Mouse (Mus musculus) Patski (cell line): Measurements from ENCODE around the gene Tnfrsf18. TPM values are rescaled to one million over a fixed set of nuclear protein-coding genes. Genes with fewer than 3 reads are reported as not detected.
A peak's percentile ranks its signal among the peaks of the same experiment; 100 is the strongest.

Experiments used
- ATAC-seq: fragments of 100-300 bp; one replicate; pipeline ENCODE4 v1.8.0; 2021
- CTCF ChIA-PET: fragments of 350-600 bp; sonication (Branson Sonifier 250); formaldehyde crosslinking; loops from one replicate; lab custom pipeline; 2022; ENCODE audit warnings: inconsistent platforms; lab: Charles Lee
- POLR2A ChIA-PET: fragments of 350-600 bp; sonication (Branson Sonifier 250); formaldehyde crosslinking; loops from one replicate; lab custom pipeline; 2022; ENCODE audit warnings: antibody characterized with exemption, inconsistent platforms; lab: Charles Lee
- DNase-seq: peaks from one replicate; pipeline ENCODE4 v3.0.0-alpha.2; 2011; ENCODE audit warnings: low read depth, low spot score
- H3K27me3 ChIP-seq: fragments of 371-371 bp; one replicate; pipeline ENCODE4 v1.5.1; 2021
- CTCF ChIP-seq: fragments of 100-300 bp; IDR thresholded peaks from one replicate; pipeline ENCODE4 v1.5.1; 2021
- in situ Hi-C: fragments of 300-500 bp; cut with MboI; formaldehyde crosslinking; loops from 3 replicates; pipeline ENCODE4 v1.11.1; 2018; ENCODE audit warnings: low pct_unique_long_range_greater_than_20kb, mixed read lengths
- polyA plus RNA-seq: library from polyadenylated mRNA; unstranded; gene quantifications from one replicate; pipeline ENCODE4 v1.2.3, GENCODE M21; 2021

The Tnfrsf18 gene
- polyA plus RNA-seq, 1 experiment from 2014 or later = 1.0 TPM

DNA sequence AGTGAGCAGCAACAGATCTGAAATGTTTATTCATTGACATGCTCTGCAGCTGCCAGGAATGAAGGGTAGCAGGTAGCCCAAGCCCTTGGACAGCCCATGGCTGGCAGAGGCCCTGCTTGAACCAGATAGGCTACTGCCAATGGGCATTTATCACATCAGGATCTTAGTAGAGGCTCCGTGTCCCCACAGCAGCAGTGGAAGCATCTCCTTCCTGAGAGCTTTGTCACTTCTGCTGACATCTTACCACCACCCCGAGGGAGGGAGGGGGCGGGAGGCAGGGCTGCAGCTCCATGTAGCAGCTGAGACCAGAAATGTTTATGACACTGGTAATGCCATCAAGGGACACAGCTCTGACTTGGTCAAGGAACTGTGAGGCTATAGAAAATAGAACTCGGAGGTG, 6.9 kb downstream of the Tnfrsf18 start:
- TF ChIP-seq CTCF = no peak
- in situ Hi-C loops = no loop called here
- ATAC-seq (no peak), DNase-seq (no peak)
- H3K27me3 ChIP-seq = no peaks in the 10 kb centered on the region
- ChIA-PET CTCF (interaction anchor here (1.0 to 1.5 kb wide), 4 partner anchors 11 to 94 kb away, joined by 3 to 5 read pairs (median 4); no protein-coding TSS in a partner anchor), POLR2A (no interaction called here)

DNA sequence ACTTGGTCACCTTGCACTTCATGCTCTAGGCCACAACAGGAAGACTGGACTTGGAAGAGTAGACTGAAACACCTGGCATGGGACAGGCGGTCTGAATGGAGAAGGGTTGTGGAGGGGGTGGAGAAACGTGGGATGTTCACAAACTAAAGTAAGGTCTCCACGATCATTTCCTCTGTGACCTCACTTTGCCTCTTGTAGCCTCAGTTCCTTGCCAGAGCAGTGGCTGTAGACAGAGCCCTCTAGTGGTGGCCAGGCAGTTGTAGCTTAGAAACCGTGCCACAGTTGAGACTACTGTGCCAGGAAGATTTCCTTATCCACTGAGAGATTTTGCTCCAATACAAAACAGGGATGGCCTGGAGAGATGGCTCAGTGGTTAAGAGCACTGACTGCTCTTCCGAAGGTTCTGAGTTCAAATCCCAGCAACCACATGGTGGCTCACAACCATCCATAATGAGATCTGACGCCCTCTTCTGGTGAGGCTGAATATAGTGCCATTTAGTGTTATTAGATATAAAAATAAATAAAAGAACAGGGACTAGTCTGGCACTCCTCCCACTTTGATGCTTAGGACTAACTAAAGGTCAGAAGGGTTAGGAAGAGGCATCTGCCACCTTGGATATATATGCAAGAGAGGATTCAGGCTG, 7.6 kb downstream of the Tnfrsf18 start:
- H3K27me3 ChIP-seq = no peaks in the 10 kb centered on the region
- TF ChIP-seq CTCF = peak; percentile 68
- ATAC-seq (no peak), DNase-seq (no peak)
- CTCF ChIA-PET = interaction anchor here (1.3 kb wide), 1 partner anchor 39 kb away, joined by 3 read pairs; no protein-coding TSS in a partner anchor
- in situ Hi-C loops = no loop called here
- POLR2A ChIA-PET = no interaction called here

GRCm38 (mm10) chr4:156034301-156034700, 8.3 kb downstream of the Tnfrsf18 start:
- ChIA-PET POLR2A (no interaction called here), CTCF (no interaction called here)
- DNase-seq = no peak
- in situ Hi-C loops = no loop called here
- TF ChIP-seq CTCF = no peak
- ATAC-seq = no peak
- H3K27me3 ChIP-seq = no peaks in the 10 kb centered on the region

- DNase-seq = no peak
- in situ Hi-C loops = no loop called here
- H3K27me3 ChIP-seq = no peaks in the 10 kb centered on the region
- POLR2A ChIA-PET = no interaction called here
- no peak for TF ChIP-seq CTCF
- CTCF ChIA-PET = no interaction called here
- no peak for ATAC-seq
Measured at GRCm38 (mm10) chr4:156034901-156035300, 8.9 kb downstream of the Tnfrsf18 start.

DNA sequence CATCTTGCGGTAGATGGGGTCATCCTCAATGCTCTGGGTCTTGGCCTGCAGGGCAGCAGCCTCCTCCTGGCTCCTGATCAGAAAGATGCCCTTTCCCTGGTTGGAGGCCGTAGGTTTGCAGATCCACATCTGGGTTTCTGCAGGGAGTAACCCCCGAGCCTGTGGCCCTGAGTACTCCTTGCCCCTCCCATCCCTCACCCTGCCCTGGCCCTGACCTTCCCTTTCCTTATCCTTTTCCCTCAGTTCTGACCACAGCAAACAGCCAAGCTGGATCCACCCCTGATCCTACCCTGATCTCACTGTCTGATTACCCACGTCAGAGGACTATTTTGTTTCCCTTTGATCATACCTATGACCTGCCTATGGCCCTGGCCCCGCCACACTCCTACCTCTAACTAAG, 18.8 kb downstream of the Tnfrsf18 start:
- no peak for ATAC-seq
- DNase-seq = no peak
- POLR2A ChIA-PET = no interaction called here
- TF ChIP-seq CTCF = no peak
- CTCF ChIA-PET = no interaction called here
- no peaks in the 10 kb centered on the region for H3K27me3 ChIP-seq
- in situ Hi-C loops = no loop called here

DNA sequence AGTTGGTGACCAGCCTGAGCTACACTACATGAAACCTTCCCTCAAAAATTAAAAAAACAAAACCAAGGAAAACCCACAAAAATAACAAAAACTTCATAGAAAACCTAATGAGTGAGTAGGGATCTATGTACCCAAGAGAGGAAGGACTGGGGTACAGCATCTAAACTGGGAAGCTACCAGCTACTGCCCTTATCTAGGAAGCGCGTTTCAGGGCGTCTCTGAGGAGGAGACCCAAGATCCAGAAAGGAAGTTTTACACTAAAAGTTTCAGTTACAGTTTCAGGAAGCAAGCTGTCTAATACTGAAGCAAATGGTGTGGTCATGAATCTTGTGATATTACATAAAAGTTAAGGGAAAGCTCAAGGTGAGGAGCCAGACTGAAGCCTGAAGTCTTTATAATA, 23.8 kb downstream of the Tnfrsf18 start:
- ATAC-seq (no peak), DNase-seq (no peak)
- TF ChIP-seq CTCF = no peak
- ChIA-PET POLR2A (no interaction called here), CTCF (interaction anchor here (1.0 to 1.3 kb wide), 2 partner anchors 8 to 17 kb away, joined by 3 to 4 read pairs; no protein-coding TSS in a partner anchor)
- no peaks in the 10 kb centered on the region for H3K27me3 ChIP-seq
- in situ Hi-C loops = no loop called here

GRCm38 (mm10) chr4:156050391-156050980, 24.5 kb downstream of the Tnfrsf18 start:
- no peaks in the 10 kb centered on the region for H3K27me3 ChIP-seq
- POLR2A ChIA-PET = interaction anchor here (0.6 kb wide), 1 partner anchor 60 kb away, joined by 5 read pairs; no protein-coding TSS in a partner anchor
- ATAC-seq (no peak), DNase-seq (no peak)
- CTCF ChIA-PET = no interaction called here
- TF ChIP-seq CTCF = no peak
- in situ Hi-C loops = no loop called here

DNA sequence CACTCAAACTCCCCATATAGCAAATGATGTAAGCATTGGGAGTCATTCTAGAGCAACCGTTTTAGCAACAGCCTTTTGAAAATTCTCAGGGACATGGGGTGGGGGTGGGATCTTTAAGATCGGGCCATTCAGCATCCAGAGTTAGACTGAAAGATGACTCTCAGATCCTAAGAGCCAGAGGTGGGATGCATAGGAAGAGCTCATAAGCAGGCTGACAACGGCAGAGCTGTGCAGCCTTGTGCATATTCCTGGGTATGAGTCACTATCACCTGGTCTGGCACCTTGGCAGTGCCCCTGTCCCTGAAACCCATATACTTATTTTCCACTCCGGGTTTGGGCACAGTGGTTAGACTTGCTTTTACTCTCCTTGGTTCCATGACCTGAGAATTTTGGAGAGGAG, 27.1 kb downstream of the Tnfrsf18 start:
- in situ Hi-C loops = no loop called here
- no peak for ATAC-seq
- TF ChIP-seq CTCF = no peak
- ChIA-PET CTCF (no interaction called here), POLR2A (interaction anchor here (0.6 kb wide), 1 partner anchor 56 kb away, joined by 4 read pairs; the partner anchor contains the start of gene 9430015G10Rik)
- H3K27me3 ChIP-seq = no peaks in the 10 kb centered on the region
- DNase-seq = no peak

DNA sequence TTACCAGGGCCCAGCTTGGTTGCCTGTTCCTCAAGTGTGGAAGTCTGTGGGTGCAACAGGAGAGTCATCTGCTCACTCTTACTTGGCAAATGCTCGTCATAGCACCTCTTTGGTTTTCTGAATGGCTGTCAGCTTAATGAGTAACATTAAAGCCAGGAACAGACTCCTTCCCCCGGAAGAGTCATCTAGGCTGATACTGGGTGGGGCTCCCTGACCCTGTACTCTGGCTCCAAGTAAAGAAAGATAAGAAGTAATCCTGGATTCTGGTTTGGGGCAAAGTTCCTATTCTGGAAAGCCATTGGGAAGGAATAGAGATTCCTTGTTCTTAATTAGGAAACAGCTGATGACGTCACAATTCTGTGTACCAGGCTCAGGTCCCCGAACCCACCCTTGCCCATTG, 28.2 kb downstream of the Tnfrsf18 start:
- ATAC-seq = no peak
- in situ Hi-C loops = no loop called here
- ChIA-PET CTCF (no interaction called here), POLR2A (no interaction called here)
- H3K27me3 ChIP-seq = no peaks in the 10 kb centered on the region
- TF ChIP-seq CTCF = no peak
- no peak for DNase-seq

DNA sequence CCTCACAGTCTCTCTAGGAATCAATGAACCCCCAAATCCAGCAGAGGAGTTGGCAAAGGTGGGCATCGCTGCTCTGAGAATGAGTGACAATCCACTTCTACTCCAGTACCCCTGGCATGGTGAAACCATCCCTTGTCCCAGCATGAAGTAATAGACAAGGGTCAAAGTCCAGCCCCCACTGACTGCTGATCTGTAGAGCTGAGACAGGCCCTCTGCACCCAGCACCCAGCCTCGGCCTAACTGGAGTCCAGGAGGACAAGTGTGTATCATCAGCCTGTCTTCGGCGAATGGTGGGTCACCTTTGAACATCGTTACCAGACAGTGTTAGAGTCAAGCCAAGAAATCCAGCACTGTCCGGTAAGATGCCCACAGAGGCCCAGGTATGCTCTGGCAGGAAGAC, 28.6 kb downstream of the Tnfrsf18 start:
- POLR2A ChIA-PET = no interaction called here
- TF ChIP-seq CTCF = no peak

DNA sequence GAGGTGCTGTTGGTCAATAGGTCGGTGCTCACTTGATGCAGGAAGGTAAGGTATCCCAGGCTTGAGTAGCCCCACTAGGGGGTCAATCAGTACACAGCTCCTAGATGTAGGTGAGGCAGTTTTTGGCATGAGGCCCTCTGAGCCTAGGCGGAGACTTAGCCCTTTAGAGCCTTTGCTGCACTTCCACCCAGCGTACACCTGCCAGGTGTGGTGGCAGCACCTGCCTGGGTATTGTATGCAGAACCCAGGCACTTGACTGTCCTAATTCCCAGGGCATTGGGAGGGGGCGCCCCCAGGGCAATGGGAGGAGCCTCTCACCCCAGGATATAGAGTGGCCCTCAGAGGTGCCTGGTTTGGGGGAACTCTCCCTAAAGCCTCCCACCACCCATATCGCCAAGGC, 29.2 kb downstream of the Tnfrsf18 start:
- no peak for TF ChIP-seq CTCF
- no peak for ATAC-seq

More for the DNA sequence above, 28.6 kb downstream of the Tnfrsf18 start:
- ATAC-seq (no peak), DNase-seq (no peak)
- in situ Hi-C loops = no loop called here
- CTCF ChIA-PET = no interaction called here
- no peaks in the 10 kb centered on the region for H3K27me3 ChIP-seq

More for the DNA sequence above, 29.2 kb downstream of the Tnfrsf18 start:
- ChIA-PET CTCF (no interaction called here), POLR2A (no interaction called here)
- DNase-seq = no peak
- in situ Hi-C loops = no loop called here
- no peaks in the 10 kb centered on the region for H3K27me3 ChIP-seq
